Mouse (Mus musculus): ENCODE results near the gene Tpk1.

- TF ChIP-seq POLR2A (IDR thresholded peaks at IDR 0.05; ENCODE audit: extremely low read depth, insufficient read depth, low read length) (no peak), CTCF (IDR thresholded peaks at IDR 0.05; ENCODE audit: low read depth, low read length) (no peak)
These were observed 21.0 kb downstream of the Tpk1 start for GRCm38 (mm10) chr6:43645105-43645504.
